Mouse (Mus musculus) stomach, postnatal 0 days (tissue): ENCODE results near the gene Olfr715b.
"Not testable (repeated sequence)": the region's sequence is repeated elsewhere in the genome, so short reads cannot be mapped to it uniquely, and the experiment has no call there.

ENCODE experiments used
- CTCF ChIP-seq: IDR thresholded peaks from 2 replicates; pipeline ENCODE4 v1.5.1; 2016; ENCODE audit warnings: antibody characterized with exemption, low read depth, mild to moderate bottlenecking, moderate library complexity
- EP300 ChIP-seq: optimal IDR thresholded peaks from 2 replicates; pipeline ENCODE3; 2016; ENCODE audit warnings: antibody characterized with exemption

DNA sequence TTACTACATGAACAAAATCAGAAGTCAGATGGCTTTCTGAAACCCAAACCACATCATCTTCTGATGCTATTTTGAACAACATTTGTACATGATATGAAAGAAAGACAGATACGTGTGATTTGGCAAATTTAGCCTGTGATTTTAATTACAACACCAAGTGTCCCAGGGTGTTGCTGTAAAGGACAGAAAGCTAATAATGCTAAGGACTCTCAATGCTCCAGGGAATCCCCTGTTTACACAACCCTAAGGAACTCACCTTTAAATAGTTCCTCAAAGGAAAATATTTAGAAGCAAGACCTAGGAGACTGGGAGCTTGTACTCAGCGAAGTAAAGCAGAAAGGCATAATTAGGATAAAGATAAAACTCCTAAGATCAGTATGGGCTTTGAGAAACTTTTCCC lies 27.9 kb upstream of the Olfr715b start, which contains the start of gene Olfr716:
- not testable (repeated sequence) for TF ChIP-seq CTCF, EP300
